Mouse (Mus musculus) heart, embryonic 13.5 days (tissue): ENCODE measurements at regions not wholly inside any gene's neighbourhood (a gene's known extent, or its start where the extent isn't known, plus 50 kb on each side); places are given as distances from the start of the nearest gene placed in this dataset.

ENCODE experiments used
- ATAC-seq: fragments of 200-750 bp; cut with Nextera tagmentation; 2 replicates; pipeline ENCODE4 v1.8.0; 2017; ENCODE audit warnings: moderate TSS enrichment; ENCODE audit not compliant: insufficient number of reproducible peaks, low FRiP score, low TSS enrichment; ENCODE audit errors: extremely low read depth
- H3K27ac ChIP-seq: fragments of 300-500 bp; sonication (generic); replicated peaks from 2 replicates; pipeline ENCODE4 v1.5.1; 2015; ENCODE audit warnings: moderate library complexity, mild to moderate bottlenecking, inconsistent platforms
- H3K27me3 ChIP-seq: fragments of 300-500 bp; sonication (generic); replicated peaks from 2 replicates; pipeline ENCODE4 v1.6.1; 2015; ENCODE audit warnings: mild to moderate bottlenecking, inconsistent platforms
- H3K36me3 ChIP-seq: fragments of 300-500 bp; sonication (generic); 2 replicates; pipeline ENCODE4 v1.6.1; 2015; ENCODE audit warnings: mild to moderate bottlenecking, inconsistent platforms
- H3K4me1 ChIP-seq: fragments of 300-500 bp; sonication (generic); 2 replicates; pipeline ENCODE4 v1.6.1; 2015; ENCODE audit warnings: inconsistent platforms
- H3K4me2 ChIP-seq: fragments of 300-500 bp; sonication (generic); 2 replicates; pipeline ENCODE4 v1.6.1; 2015; ENCODE audit warnings: inconsistent platforms, mild to moderate bottlenecking, moderate library complexity
- H3K4me3 ChIP-seq: fragments of 300-500 bp; sonication (generic); 2 replicates; pipeline ENCODE4 v1.5.1; 2015; ENCODE audit warnings: moderate library complexity, mild to moderate bottlenecking, inconsistent platforms
- H3K9ac ChIP-seq: fragments of 300-500 bp; sonication (generic); 2 replicates; pipeline ENCODE4 v1.6.1; 2015; ENCODE audit warnings: inconsistent platforms, mild to moderate bottlenecking, moderate library complexity
- H3K9me3 ChIP-seq: fragments of 300-500 bp; sonication (generic); 2 replicates; pipeline ENCODE4 v1.6.1; 2016; ENCODE audit warnings: inconsistent platforms
- WGBS: fragments of 180-500 bp; shearing (Covaris S2); methylation state at CpG from one replicate; pipeline ENCODE4 v1.1.7; 2015; ENCODE audit warnings: mixed read lengths; 5-methylcytosine and 5-hydroxymethylcytosine counted together

DNA sequence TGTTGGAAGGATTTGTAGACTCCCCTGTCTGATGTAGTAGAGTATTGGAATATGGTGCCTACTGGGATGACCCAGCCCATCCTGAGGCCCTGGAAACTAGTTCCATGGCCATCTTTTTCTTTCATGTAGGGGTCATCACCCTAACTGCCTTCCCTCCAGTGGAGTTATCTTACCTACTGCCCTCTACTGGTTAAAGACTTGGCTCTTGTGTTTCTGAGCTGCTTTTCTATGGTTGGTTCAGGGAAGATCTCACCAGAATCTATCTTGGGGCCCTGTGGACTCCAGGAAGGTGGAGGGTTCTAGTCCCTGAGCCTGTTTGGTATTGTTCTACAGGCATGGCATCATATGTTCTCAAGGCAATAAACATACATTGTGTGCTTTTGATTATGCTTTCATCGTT is 50.0 kb upstream of the Bhlhe23 start:
- no peaks in the 10 kb centered on the region for H3K9me3 ChIP-seq
- H3K9ac ChIP-seq, result no peak overlapping the region
- no peak for ATAC-seq
- no peak overlapping the region for H3K4me2 ChIP-seq
- H3K36me3 ChIP-seq, result no peaks in the 10 kb centered on the region
- 91% methylated on average over 1 of the region's 1 CpGs for WGBS
- peaks cover 5% of the 10 kb centered on the region; the same call in 1 of the 2 replicates for H3K4me1 ChIP-seq
- H3K27ac ChIP-seq, result no peak overlapping the region
- H3K4me3 ChIP-seq, result no peak overlapping the region
- peaks cover 16% of the 10 kb centered on the region; the same call in 1 of the 2 replicates for H3K27me3 ChIP-seq
